Mouse (Mus musculus) erythroblast, embryonic 14.5 days (primary cell): ENCODE measurements around the gene Spg7.

ENCODE experiments used
- GATA1 ChIP-seq: IDR thresholded peaks from 2 replicates; pipeline ENCODE4 v1.6.1; 2012; ENCODE audit warnings: low read length, inconsistent platforms, mixed read lengths
- TAL1 ChIP-seq: IDR thresholded peaks from 3 replicates; pipeline ENCODE4 v1.6.1; 2012; ENCODE audit warnings: low read length, inconsistent platforms, mixed read lengths

GRCm38 (mm10) chr8:123132953-123133352 lies 70.2 kb downstream of the Spg7 start:
- no peak for TF ChIP-seq GATA1
- no peak for TF ChIP-seq TAL1
